Mouse (Mus musculus) lung, adult 2 months (tissue): ENCODE results near the gene Fam186b.

Experiments
- CTCF ChIP-seq: fragments of 200-500 bp; IDR thresholded peaks from 2 replicates; pipeline ENCODE4 v1.5.1; 2011; ENCODE audit warnings: mild to moderate bottlenecking, low read length, control low read depth; ENCODE audit not compliant: insufficient read depth
- POLR2A ChIP-seq: fragments of 200-500 bp; IDR thresholded peaks from 2 replicates; pipeline ENCODE4 v1.6.1; 2011; ENCODE audit warnings: low read depth, mild to moderate bottlenecking, control low read depth, low read length, borderline replicate concordance; ENCODE audit errors: extremely low read depth

DNA sequence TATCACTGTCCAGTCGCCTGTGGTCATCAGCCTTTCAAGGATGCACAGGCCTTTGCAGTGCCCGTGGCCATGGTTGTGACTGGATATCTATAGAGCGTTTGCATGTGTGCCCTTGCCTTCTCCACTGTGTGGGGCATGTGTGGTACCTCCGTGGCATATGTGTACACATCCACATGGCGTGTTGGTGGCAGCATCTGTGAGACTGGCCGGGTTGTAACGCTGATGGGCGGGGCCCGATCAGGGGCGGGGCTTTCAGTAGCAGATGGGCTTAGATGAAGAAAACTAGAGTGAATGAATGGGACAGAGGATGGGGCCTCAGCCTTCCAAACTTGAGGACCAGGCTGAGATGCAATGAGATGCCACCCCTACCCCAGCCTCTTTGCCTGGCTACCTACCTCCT, 63.7 kb downstream of the Fam186b start:
- TF ChIP-seq POLR2A = no peak
- no peak for TF ChIP-seq CTCF
